Mouse (Mus musculus) lung, postnatal 0 days (tissue): ENCODE measurements around the gene Oas2. TPM values are rescaled to one million over a fixed set of nuclear protein-coding genes. Genes with fewer than 3 reads are reported as not detected.
A peak's percentile ranks its signal among the peaks of the same experiment; 100 is the strongest.

Source experiments
- ATAC-seq: fragments of 200-750 bp; cut with Nextera tagmentation; 2 replicates; pipeline ENCODE4 v1.8.0; 2017; ENCODE audit warnings: moderate library complexity
- DNase-seq: peaks from one replicate; pipeline ENCODE4 v3.0.0-alpha.2; 2016; ENCODE audit warnings: low spot score
- H3K27ac ChIP-seq: fragments of 300-500 bp; sonication (generic); 2 replicates; pipeline ENCODE4 v1.5.1; 2014; ENCODE audit warnings: antibody characterized with exemption, mild to moderate bottlenecking, low read length, mixed read lengths
- H3K27me3 ChIP-seq: fragments of 300-500 bp; sonication (generic); replicated peaks from 2 replicates; pipeline ENCODE4 v1.6.1; 2014; ENCODE audit warnings: low read length, mixed read lengths; ENCODE audit not compliant: insufficient read depth
- H3K36me3 ChIP-seq: fragments of 300-500 bp; sonication (generic); 2 replicates; pipeline ENCODE4 v1.6.1; 2014; ENCODE audit warnings: low read length, mixed read lengths; ENCODE audit not compliant: insufficient read depth
- H3K4me1 ChIP-seq: fragments of 300-500 bp; sonication (generic); 2 replicates; pipeline ENCODE4 v1.6.1; 2014; ENCODE audit warnings: antibody characterized with exemption, low read depth, low read length, mixed read lengths; ENCODE audit not compliant: insufficient read depth
- H3K4me2 ChIP-seq: fragments of 300-500 bp; sonication (generic); replicated peaks from 2 replicates; pipeline ENCODE4 v1.6.1; 2014; ENCODE audit warnings: low read depth, mild to moderate bottlenecking, low read length, moderate library complexity, mixed read lengths
- H3K4me3 ChIP-seq: fragments of 300-500 bp; sonication (generic); 2 replicates; pipeline ENCODE4 v1.5.1; 2014; ENCODE audit warnings: low read depth, low read length
- H3K9ac ChIP-seq: fragments of 300-500 bp; sonication (generic); replicated peaks from 2 replicates; pipeline ENCODE4 v1.6.1; 2014; ENCODE audit warnings: low read depth, mild to moderate bottlenecking
- H3K9me3 ChIP-seq: fragments of 300-500 bp; sonication (generic); 2 replicates; pipeline ENCODE4 v1.6.1; 2016; ENCODE audit warnings: low read length, mixed read lengths
- CTCF ChIP-seq: IDR thresholded peaks from 2 replicates; pipeline ENCODE4 v1.5.1; 2016; ENCODE audit warnings: antibody characterized with exemption, mild to moderate bottlenecking
- EP300 ChIP-seq: IDR thresholded peaks from 2 replicates; pipeline ENCODE4 v1.6.1; 2016; ENCODE audit warnings: antibody characterized with exemption, mild to moderate bottlenecking, control low read depth
- WGBS: fragments of 180-500 bp; shearing (Covaris S2); extraction: QIAGEN DNeasy Blood & Tissue Kit; methylation state at CpG from one replicate; pipeline ENCODE4 v1.1.7; 2014; 5-methylcytosine and 5-hydroxymethylcytosine counted together
- polyA plus RNA-seq: library from polyadenylated mRNA; unstranded; fragments of >200 nt; fragmentation: Nextera tagmentation; extraction: Ambion mirVana; gene quantifications from 2 replicates; pipeline ENCODE4 v1.2.1, GENCODE M21; 2015

The Oas2 gene
- polyA plus RNA-seq, 1 experiment from 2014 or later = 0.31 TPM

DNA sequence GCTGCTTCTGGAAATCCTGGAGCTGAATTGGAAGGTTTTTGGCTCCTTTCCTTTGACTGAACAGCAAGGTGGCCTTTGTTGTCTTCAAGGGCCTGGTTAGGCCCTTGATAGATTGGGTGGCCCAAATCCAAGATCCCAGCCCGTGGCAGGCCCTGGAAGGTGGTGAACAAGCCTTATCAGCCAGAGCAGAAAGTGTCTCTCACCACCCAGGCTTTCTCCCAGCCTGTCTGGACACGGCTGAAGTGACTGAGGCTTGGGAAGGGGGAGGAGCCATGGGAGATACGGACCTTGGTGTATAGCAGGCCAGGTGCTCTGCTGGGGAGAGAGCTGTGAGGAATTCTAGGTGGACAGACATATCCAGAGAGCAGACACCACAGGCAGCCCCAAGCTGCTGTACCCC lies 19.7 kb upstream of the Oas2 start:
- Histone ChIP-seq H3K4me2 (no peak overlapping the region), H3K27me3 (no peaks in the 10 kb centered on the region), H3K27ac (no peak overlapping the region), H3K36me3 (no peaks in the 10 kb centered on the region), H3K4me1 (no peaks in the 10 kb centered on the region), H3K4me3 (no peak overlapping the region), H3K9ac (no peak overlapping the region), H3K9me3 (no peaks in the 10 kb centered on the region)
- no peak for TF ChIP-seq EP300
- TF ChIP-seq CTCF = no peak
- ATAC-seq (no peak), DNase-seq (no peak)
- 34% methylated on average over 3 of the region's 3 CpGs for WGBS

DNA sequence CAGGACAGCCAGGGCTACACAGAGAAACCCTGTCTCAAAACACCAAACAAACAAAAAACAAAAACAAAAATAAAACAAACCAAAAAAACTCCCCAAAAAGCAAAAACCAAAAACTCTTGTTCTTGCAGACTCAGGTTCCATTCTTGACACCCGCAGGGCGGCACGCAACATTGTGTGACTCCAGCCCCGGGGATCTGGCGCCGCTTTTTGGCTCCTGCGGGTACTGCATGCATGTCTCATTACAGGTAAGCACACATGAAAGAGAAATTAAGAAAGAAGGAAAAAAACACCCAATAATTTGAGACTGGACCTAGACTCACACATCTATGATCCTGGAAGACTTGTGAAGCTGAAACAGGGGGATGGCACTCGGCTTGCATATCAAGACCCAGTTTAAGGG lies 15.4 kb upstream of the Oas2 start:
- Histone ChIP-seq H3K27ac (no peak overlapping the region), H3K4me1 (no peaks in the 10 kb centered on the region), H3K9me3 (no peaks in the 10 kb centered on the region), H3K4me2 (no peak overlapping the region), H3K4me3 (no peak overlapping the region), H3K36me3 (no peaks in the 10 kb centered on the region), H3K9ac (no peak overlapping the region), H3K27me3 (no peaks in the 10 kb centered on the region)
- TF ChIP-seq EP300 = no peak
- 64% methylated on average over 8 of the region's 8 CpGs for WGBS
- no peak for DNase-seq
- no peak for ATAC-seq

DNA sequence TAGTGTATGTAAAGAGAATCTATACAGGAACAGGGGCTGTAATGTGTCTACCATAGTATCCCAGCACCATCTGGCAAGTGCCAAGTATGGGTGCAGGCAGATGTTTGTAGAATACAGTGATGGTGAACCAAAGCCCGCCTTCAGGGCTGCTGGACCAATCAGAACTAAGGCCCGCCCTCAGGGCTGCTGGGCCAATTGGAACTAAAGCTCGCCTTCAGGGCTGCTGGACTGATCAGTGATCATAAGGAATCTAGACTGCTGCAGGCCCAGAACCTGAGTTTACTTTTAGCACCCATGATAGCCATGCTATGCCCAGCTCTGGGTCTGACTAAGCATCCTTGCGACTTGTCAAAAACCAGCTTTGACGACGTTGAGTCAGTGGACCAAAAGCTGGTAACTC lies 12.2 kb upstream of the Oas2 start:
- Histone ChIP-seq H3K4me3 (no peak overlapping the region), H3K27me3 (no peaks in the 10 kb centered on the region), H3K4me1 (no peaks in the 10 kb centered on the region), H3K9me3 (no peaks in the 10 kb centered on the region), H3K27ac (no peak overlapping the region), H3K4me2 (no peak overlapping the region), H3K36me3 (no peaks in the 10 kb centered on the region), H3K9ac (no peak overlapping the region)
- no peak for ATAC-seq
- DNase-seq = no peak
- TF ChIP-seq CTCF (no peak), EP300 (no peak)
- 25% methylated on average over 6 of the region's 6 CpGs for WGBS

DNA sequence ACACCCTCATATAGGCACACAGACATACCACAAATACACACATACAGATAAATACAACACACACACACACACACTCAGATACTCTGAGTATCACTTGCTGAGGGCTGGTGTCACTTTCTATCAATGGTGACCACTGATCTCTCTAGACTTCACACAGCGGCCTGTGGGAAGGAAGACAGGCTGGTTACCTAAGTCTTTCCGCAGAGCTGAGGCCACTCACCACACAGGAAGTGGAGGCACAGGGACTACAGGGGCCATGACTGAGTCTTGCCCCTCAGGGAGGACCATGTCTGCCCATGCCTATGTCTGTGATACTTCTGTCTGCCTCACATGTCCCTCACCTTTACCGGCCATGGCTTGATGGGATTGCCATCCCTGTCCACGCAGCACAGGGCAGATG lies 4.6 kb upstream of the Oas2 start:
- Histone ChIP-seq H3K27me3 (no peaks in the 10 kb centered on the region), H3K4me2 (no peak overlapping the region), H3K9me3 (no peaks in the 10 kb centered on the region), H3K9ac (no peak overlapping the region), H3K4me1 (no peaks in the 10 kb centered on the region), H3K4me3 (no peak overlapping the region), H3K36me3 (no peaks in the 10 kb centered on the region), H3K27ac (no peak overlapping the region)
- TF ChIP-seq CTCF (no peak), EP300 (no peak)
- 74% methylated on average over 4 of the region's 4 CpGs for whole genome bisulfite sequencing
- no peak for DNase-seq
- ATAC-seq = no peak

DNA sequence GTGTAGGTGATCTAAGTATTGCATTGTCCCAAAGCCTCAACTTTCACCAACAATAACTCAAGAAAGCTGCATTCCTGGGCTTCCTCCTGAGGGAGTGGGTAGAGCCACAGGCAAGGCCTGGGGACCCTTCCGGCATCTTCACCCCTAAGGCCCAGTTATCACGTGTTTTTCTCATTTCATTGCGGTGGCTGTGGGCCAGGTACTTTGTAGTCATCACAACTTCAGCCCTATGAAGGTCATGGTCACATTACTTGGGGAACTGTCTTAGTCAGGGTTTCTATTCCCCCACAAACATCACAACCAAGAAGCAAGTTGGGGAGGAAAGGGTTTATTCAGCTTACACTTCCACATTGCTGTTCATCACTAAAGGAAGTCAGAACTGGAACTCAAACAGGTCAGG lies 3.1 kb upstream of the Oas2 start:
- Histone ChIP-seq H3K4me3 (no peak overlapping the region), H3K4me2 (no peak overlapping the region), H3K27ac (no peak overlapping the region), H3K9me3 (no peaks in the 10 kb centered on the region), H3K9ac (no peak overlapping the region), H3K27me3 (no peaks in the 10 kb centered on the region), H3K4me1 (no peaks in the 10 kb centered on the region), H3K36me3 (no peaks in the 10 kb centered on the region)
- DNase-seq = no peak
- TF ChIP-seq CTCF (no peak), EP300 (no peak)
- 68% methylated on average over 3 of the region's 3 CpGs for WGBS
- ATAC-seq = no peak

DNA sequence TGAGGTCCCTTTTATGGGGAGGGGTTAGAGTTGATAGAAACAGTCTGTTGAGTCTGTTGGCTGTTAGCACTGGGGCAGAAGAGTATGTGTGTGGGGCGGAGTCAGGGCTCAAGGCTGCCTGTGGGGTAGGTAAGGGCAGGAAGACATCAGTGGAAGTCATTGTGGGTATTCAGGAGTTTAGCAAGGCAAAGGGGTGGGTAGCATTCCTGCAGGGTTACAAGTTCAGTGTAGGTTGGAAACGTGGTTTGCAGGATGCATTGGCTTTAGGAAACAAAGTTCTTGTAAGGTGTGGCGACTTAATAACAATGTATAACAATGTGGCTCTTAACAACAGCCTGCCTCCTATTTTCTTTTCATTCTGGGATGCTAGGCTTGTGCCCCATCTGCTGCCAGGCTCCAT lies 1.6 kb upstream of the Oas2 start:
- Histone ChIP-seq H3K9me3 (no peaks in the 10 kb centered on the region), H3K27ac (no peak overlapping the region), H3K9ac (no peak overlapping the region), H3K4me3 (no peak overlapping the region), H3K4me1 (no peaks in the 10 kb centered on the region), H3K36me3 (no peaks in the 10 kb centered on the region), H3K4me2 (no peak overlapping the region), H3K27me3 (no peaks in the 10 kb centered on the region)
- TF ChIP-seq EP300 (no peak), CTCF (no peak)
- WGBS = 63% methylated on average over 3 of the region's 3 CpGs
- no peak for DNase-seq
- no peak for ATAC-seq

DNA sequence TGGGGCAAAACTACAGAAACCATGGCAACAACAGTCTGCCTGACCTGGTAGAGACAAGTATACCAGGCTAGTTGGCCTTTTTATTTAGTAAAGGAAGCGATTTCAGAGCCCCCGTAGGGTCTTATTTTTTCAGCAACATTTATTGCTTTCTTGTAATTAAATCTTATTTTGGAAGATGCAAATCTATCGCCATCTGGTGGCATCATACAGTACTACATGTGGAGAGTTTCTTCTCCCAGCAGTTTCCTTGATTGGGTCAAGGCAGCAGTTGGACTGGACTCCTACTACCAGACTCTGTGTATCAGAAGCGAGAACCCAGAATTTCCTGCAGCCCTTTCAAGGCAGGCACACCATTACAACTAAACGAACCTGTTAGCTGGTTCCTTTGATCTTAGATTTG lies 3.2 kb downstream of the Oas2 start:
- no peak for ATAC-seq
- 9% methylated on average over 5 of the region's 5 CpGs for WGBS
- no peaks in the 10 kb centered on the region for H3K9me3 ChIP-seq
- no peaks in the 10 kb centered on the region for H3K27me3 ChIP-seq
- no peak overlapping the region for H3K4me3 ChIP-seq
- no peak overlapping the region for H3K27ac ChIP-seq
- H3K4me2 ChIP-seq = no peak overlapping the region
- no peaks in the 10 kb centered on the region for H3K36me3 ChIP-seq
- no peaks in the 10 kb centered on the region for H3K4me1 ChIP-seq
- TF ChIP-seq EP300 = no peak
- peak; percentile 76 for TF ChIP-seq CTCF
- H3K9ac ChIP-seq = no peak overlapping the region
- peak; percentile 62 for DNase-seq
